Mouse (Mus musculus) common myeloid progenitor, adult 5-6 weeks (primary cell): ENCODE data around the gene Ptx4. TPM values are rescaled to one million over a fixed set of nuclear protein-coding genes. Genes with fewer than 3 reads are reported as not detected.

Experiments used
- ATAC-seq: replicated peaks from 2 replicates; pipeline ENCODE4 v1.8.0; 2016; ENCODE audit warnings: low read depth, mild to moderate bottlenecking, moderate TSS enrichment, inconsistent platforms; ENCODE audit not compliant: poor library complexity, severe bottlenecking
- total RNA-seq: library from RNA; stranded (forward); fragments of 200-1000, 187-1606 nt; gene quantifications from 2 replicates; pipeline ENCODE4 v1.2.3, GENCODE M21; 2017

Gene Ptx4
- not detected in 2 replicates for total RNA-seq

DNA sequence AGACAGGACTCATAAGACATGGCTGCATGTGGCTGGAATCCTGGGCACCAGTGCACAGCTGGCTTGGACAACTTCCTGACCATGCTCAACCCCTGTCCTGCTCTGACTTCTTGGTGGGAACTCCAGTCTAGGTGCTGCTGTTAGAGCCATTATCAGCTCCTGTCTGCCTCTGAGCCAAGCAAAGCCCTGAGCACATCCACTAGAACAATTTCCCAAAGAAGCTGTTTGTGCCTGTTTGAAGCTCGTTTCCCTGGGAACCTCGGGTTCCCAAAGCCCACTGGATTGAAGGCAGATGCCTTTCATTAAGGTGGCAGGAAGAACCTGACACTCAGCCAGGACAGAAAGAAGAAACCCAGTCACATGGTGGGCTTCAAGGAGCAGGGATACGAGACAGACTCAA lies at the start of gene Ptx4:
TSS of gene Ptx4 (plus strand) at position 355 of the 400 bp plus-strand sequence.
- no peak for ATAC-seq

DNA sequence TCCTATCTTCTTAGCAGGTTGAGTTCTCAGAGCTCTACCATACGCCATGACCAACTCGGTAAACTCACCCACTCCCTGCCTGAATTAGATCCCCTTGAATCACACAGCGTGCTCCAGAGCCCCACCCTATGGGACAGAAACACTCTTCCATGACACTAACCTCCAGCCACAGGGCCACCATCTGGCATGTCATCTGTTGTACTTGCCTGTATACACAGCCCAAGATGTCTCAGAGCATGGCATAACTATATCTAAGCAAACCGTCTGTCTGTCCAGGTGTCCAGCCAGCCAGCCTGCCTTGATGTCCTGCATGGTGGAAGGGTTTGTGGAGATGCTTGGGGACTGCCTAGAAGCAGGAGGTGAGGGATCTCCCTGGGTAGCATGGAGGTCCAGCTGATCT lies 43.7 kb upstream of the Ptx4 start:
- ATAC-seq: no peak

DNA sequence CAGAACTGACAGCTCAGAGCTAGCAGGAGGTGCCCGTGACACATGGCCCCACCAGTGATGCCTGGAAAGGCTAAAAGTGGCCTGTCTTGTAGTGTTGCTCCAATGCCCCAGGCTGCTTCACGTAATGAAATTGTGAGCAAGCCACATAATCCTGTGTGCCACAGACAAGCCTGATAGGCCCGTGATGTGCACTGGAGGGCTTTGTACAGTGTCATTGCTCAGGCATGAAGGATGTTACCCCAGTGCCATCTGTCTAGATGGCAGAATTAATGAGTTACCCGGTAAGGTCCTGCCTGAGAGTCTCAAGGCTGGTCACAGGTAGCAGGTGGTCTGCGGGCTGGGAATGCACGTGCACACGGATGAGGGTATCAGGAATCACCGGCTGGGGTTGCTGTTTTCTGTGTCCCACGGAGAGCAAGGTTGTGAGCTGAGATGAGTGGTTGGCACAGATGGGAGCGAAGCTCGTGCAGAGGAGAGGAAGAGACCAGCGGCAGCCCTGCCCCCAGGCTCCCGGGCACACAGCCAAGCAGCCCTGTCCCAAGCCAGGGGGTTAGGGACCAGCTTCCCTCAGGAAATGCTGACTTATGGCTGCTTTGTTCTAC lies 42.7 kb upstream of the Ptx4 start:
- ATAC-seq: no peak

DNA sequence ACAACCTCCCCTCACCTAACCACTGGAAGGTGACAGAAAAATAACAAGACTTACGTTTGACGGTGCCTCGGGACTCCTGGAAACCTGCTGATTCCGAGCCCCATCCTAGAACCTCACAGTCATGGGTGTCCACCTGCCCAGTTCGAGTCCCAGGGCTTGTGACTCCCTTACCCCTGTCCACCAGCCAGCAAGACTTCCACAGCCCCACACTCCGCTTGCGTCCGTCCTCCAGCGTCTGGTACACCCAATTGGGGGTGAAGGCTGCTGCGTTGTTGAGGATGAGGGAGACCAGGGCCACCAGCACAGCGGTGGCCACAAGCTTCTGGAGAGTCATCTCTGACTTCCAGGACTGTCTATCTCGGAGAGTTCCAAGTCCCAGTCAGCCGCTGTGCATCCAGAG lies 40.4 kb upstream of the Ptx4 start:
- no peak for ATAC-seq

DNA sequence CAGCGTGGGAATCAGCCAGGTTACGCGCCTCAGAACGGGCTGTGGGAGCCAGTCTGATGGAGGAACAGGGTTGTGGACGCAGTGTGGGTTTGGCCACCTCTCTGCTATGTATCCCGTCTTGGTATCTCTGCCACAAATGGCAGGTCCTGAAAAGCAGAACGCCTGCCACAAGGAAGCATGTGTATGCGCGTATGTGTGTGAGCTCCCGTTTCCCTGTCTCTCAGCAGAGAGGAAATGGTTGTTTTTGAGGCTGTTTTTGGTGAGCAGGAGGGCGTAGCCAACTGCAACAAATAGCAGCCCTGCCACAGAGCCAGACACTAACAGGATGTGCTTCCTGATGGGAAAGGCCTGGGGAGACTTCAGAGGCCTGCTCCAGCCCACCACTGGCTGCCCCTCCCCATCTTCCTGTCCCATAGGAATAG lies 39.6 kb upstream of the Ptx4 start:
- ATAC-seq: no peak

DNA sequence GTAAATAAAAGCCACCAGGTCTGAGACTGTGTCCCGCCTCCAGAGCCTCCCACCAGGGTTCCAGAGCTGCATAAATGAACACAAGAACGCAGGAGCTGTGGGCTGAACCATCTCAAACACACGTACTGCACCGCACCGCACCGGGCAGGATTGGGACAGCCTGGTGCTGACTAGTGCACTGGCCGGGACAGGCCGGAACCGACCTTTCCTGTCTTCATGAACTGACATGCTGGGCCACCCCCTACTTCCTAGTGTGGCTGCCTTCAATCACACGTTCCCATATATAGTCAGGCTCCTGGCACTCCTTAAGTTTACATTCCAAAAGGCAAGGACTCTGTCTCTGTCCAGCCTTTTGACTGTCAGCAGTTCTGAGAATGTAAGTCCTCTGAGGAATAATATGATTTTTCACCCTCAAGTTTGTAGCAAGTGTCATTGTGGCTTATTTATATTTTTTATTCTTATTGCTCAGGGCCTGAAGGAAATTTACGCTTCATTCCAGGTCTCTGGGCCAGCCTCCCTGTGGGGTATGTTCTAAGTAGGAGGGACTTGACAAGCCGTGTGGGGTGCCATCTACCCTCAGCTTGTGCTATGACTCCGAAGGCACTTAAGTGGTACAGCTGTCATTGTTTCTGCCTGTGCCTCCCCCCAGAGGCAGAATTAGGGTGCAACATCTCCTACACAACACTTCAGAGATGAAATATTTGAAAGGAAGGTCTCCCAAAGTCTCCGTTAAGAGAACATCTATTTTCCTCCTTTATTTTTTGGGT lies 38.3 kb upstream of the Ptx4 start:
- ATAC-seq: no peak

DNA sequence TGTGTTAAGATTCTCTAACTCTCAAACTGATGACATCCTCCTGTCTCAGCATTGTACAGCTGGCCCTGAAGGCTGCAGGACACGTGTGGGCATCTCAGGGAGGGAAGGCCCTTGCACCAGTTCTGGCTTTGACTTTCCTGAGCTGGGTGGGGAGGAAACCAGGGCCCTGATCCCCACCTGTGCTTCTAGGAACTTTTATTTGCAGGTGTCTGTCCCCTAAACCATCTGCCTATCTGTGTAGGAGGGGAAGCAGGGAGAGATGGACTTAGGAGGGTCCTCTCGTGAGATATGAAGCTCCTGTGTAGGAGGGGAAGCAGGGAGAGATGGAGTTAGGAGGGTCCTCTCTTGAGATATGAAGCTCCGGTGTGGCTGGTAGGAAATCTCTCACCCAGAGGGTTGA lies 37.7 kb upstream of the Ptx4 start:
- no peak for ATAC-seq

DNA sequence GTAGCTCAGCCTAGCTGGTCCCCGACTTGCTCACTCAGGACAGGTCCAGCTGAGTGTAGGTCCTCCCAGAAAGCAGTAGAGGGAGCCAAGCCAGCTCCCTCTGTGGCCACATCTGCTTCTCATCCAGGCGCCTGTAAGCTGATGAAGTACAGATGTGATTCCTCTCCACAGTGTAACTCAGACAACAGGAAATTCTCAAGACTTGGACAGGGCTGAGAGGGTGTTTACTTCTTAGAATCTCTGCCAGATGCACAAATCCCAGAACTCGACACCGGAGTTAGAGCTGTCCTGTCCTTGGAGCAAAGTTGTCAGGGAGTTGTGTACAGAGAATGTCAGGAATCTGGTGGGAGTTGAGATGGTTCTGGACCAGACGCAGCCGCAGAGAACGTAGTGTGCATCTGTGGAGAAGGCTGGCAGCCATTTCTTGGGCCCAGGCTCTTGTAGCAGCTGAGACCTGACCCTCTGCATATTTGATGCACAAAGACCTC lies 37.1 kb upstream of the Ptx4 start, which contains the start of gene Tmem204:
TSS of gene Tmem204 (minus strand) at position 148 of the 488 bp plus-strand sequence.
- ATAC-seq: 0 out of 2 replicates have a peak, but pooled peaks have one; percentile 8

DNA sequence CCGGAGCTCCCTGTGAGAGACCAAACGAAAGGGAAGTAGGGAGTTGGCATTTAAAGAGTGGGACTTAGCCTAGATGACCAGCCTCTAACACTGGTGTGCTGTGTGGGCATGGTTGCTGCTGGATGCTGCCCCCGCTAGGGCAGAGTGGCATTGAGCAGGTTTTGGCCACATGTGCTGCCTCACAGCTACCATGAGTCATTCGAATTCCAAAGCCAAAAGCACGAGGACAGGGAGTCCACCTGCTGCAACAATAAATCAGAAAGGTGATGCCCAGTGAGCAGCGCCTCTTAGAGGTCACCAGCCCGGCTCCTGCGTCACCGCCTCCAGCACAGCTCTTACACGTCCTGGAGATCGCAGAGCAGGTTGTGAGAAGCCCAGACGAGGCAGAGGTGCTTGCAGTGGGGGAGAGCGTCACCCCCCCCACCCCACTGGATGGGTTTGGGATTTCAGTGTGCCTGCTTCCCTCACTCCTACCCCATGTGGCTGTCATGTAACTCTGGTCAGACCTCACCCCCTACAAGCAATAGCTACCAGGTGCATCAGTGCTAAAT lies 35.6 kb upstream of the Ptx4 start:
- ATAC-seq: no peak

DNA sequence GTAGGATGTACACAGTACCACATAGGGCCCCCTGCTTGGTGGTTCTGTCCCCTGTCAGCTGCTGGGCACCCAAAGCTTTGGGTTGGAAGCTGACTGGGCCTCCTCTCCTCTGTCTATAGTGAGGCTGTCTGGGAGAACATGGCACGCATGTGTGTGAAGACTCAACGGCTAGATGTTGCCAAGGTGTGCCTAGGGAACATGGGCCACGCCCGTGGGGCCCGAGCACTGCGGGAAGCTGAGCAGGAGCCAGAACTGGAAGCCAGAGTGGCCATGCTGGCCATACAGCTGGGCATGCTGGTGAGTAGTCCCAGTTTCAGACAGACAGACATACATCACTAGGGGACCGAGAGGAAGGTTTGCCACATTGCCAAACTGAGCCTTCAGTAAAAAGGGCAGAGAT lies 33.8 kb upstream of the Ptx4 start:
- ATAC-seq: no peak

DNA sequence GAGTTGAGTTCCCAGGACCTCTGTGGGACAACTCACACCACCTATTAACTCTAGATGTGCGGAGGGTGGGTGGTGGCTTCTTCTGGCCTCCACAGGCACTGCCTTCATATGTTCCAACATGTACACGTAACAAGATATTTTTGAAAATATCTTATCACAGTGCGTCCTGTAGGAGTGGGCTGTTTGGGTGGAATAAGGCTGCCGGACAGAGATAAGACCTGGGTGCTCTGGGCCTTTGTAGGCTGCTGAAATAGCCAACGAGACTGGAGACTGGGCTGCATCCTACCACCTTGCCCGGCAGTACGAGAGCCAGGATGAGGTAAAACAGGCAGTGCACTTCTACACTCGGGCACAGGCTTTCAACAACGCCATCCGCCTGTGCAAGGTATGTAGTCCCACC lies 31.4 kb upstream of the Ptx4 start:
- ATAC-seq: no peak

DNA sequence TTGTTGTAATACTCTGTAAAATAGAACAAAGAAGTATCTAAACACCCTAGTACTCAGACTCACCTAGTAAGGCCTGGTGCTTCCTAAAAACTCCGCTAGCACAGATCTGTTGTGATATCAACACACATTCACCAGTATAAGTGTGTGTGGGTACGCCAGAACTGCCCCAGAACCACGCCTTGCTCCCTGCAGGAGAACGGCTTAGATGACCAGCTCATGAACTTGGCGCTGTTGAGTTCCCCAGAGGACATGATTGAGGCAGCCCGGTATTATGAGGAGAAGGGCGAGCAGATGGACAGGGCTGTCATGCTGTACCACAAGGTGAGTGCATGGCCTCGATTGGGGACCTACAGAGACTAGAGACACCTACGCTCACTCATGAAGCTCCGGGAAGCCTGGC lies 30.1 kb upstream of the Ptx4 start:
- no peak for ATAC-seq

DNA sequence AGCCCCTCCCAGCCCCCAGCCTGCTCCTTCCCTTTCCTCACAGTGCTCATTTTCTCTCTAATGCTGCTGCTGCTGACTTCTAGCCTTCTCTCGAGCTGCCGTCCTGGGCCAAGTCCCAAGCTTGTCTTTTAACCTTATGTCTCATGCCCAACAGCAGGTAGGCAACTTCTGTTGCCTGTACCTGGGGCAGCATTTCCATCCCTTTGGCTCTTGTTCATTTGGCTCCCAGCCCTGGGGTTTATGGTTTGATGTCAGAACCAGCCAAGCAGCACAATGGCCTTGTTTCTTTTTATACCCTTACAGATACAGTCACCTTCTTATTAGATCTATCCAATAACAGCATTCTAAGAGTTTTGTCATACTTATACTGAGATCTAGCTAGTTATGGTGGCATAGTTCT lies 24.3 kb upstream of the Ptx4 start:
- ATAC-seq: no peak

DNA sequence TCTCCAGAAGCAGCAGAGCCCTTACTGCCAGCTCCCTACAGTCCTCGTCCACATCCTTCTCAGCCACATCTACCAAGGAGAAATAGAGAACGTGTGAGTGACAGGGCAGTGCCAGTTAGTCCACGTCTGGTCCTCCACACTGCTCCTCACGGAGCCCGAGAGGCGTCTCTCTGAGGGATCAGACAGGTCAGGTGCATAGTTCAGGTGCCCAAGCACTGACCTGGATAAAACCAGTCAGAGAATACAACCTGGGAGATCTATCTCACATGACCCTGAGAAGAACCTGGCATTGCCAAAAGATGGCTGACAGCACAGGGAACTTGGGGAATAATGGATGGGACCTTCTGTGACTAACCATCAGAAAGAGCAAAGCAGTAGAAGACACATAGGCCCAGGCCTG lies 20.5 kb upstream of the Ptx4 start:
- no peak for ATAC-seq

DNA sequence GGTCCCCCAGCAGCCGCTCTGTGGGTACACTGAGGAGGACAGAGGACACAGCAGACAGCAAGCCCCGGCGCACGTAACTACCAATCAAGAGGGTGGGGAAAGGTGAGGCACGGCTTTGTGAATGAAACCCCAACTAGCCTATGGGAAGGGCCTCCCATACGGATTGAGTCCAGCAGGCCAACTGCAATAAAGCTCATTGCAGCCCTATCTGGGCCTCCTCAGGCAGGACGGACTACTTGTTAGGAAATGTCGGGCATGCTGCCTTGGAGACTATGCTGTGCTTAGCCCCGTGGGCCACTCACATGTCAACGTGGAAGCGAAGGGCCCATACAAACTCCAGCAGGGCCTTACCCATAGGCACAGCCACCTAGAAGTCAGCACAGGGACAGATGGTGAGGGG lies 19.2 kb upstream of the Ptx4 start:
- ATAC-seq: no peak

DNA sequence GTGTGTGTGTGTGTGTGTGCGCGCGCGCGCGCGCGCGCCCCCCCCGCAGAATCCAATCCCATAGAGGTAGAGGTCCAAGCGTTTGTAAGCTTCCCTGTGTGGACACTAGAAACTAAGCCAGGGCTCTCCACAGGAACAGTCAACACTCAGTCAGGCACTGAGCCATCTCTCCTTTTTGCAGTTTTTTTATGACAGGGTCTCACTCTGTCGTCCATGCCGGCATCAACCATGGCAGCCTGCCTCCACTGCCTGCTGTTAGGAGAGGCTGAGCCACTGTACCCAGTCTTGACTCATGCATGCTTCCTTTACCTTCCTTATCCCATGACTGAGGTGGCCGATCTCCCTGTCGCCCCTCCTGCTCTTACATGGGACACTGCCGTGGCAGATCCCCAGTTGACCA lies 12.8 kb upstream of the Ptx4 start:
- no peak for ATAC-seq

DNA sequence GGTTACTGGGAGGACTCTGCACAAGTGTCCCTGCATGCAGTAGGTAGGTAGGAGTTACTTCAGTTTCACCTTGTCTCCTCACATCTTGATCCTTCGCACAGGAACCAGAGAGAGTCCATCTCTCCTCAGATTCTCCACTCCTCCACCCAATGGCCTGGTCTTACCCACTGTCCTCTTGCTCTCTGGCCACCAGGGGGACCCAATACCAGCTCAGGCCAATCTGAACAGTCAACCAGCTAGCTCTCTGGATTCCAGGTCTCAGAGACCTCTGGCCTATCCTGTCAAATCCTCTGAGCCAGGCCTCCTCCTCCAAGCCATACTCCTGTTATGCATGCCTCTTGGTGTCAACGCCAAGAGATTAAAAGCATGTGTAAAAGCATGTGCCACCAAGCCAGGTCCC lies 11.0 kb upstream of the Ptx4 start:
- peak; percentile 82 for ATAC-seq

DNA sequence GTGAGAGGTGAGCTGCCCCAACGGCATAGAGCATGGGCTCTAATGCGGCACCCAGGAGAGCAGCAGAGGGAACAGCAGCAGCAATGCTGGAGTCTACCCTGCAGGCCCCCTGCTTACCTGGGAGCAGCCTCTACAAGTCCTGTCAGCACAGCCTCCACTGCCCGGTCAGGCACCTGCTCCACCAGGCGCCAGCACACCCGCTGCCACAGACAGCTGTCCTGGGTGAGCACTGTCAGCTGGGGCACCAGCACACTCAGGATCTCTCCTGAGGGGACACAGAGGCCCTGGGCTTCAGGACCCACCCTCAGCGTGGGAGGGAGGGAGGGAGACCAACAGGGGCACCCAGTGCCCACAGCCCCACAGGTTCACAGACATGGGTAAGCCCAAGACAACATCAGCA lies 10.0 kb upstream of the Ptx4 start:
- ATAC-seq: no peak

DNA sequence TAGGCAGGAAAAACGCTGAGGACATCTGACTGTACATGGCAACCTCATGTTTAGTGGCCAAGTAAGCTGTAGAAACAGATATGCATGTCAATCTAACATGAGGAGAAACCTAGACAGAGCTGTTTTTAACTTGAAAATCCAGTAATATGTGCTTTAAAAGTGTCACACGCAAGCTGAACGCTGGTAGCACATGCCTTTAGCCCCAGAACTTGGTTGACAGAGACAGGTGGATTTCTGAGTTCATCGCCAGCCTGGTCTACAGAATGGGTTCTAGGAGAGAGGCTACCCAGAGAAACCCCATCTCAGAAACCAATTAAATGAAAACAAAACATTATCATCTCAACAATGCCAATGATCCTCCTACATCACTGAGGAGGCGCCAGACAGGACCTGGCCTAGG lies 9.3 kb upstream of the Ptx4 start:
- ATAC-seq: no peak

DNA sequence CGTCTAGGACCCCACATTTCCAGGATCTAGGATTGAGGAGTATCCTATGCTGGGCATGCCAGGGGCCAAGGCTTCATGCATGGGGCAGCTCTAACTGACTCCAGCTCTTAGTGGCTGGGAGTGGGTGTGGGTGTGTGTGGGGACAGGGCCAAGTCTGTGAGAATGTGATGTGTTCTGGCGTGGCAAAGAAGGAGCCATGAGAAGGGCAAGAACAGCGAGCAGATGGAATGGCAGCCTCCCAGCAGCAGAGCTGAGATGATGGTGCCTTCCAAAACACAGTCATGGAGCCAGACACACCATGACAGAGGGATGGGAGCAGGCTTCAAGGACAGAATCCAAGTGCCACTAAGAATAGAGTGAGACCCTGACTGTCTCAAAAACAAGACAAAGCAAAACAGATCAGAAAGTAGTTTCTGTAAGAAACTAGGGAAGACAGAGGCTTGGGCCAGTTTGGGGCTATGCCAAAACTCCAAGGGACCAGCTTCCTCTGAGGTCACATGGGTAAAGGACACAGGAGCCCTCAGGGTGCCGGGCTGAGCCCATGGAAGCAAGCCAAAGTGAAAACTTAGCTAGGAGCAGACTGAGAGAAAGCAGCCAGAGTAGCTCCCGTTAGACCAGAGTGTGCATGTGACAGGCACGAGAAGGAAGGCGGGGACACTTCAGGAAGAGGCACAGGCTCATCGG lies 8.7 kb upstream of the Ptx4 start:
- ATAC-seq: no peak

DNA sequence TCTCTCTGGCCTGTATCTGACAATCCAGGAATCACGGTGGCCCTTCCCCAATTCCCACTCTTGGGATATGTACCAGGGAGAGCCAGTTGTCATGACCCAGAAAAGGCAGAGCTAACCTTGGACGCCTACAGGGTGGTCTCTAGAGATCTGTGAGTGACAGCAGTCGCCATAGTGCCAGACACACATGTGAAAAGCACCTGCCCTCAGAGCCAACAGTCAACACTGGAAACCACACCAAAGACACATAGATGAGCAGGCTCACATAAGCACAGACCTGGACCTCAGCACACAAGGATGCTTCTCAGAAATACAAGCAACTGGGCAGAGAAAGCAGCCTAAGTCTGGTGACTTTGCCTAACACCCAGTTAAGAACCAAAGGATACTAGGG lies 8.1 kb upstream of the Ptx4 start:
- ATAC-seq: no peak
